Mouse (Mus musculus) stomach, adult 2 months (tissue): Measurements from ENCODE around the gene Crhr2. TPM values are rescaled to one million over a fixed set of nuclear protein-coding genes. Genes with fewer than 3 reads are reported as not detected.

Source experiments
- polyA plus RNA-seq: library from polyadenylated mRNA; depleted of rRNA; stranded (reverse); fragments of >200 nt; gene quantifications from 2 replicates; pipeline ENCODE4 v1.2.3, GENCODE M21; 2012; rRNA removed

Crhr2 gene
- 1.3 and 2.3 TPM in 2 replicates for polyA plus RNA-seq

GRCm38 (mm10) chr6:55132794-55133193, at the start of gene Crhr2:
Gene Crhr2 (minus strand): TSS chr6:55133016.

GRCm38 (mm10) chr6:55174741-55175181, 41.9 kb upstream of the Crhr2 start, which contains the start of gene Inmt:
Gene Inmt (minus strand): TSS chr6:55175043.

Other genes with a start within 250 kb of the Crhr2 start
- gene Nod1, start 160.4 kb downstream of the Crhr2 start, polyA plus RNA-seq = 11.1 and 13.7 TPM in 2 replicates
- gene Ggct, start 140.1 kb downstream of the Crhr2 start, polyA plus RNA-seq = 0.60 and 2.3 TPM in 2 replicates
- gene Gars, start 95.0 kb downstream of the Crhr2 start, polyA plus RNA-seq = 16.8 and 29.5 TPM in 2 replicates
- gene Inmt, start 42.0 kb upstream of the Crhr2 start, polyA plus RNA-seq = 0.61 and 0.92 TPM in 2 replicates
- gene Mindy4, start 70.4 kb upstream of the Crhr2 start, polyA plus RNA-seq = 1.4 and 2.6 TPM in 2 replicates
- 43.8 and 44.5 TPM in 2 replicates for gene Aqp1, start 203.4 kb upstream of the Crhr2 start, polyA plus RNA-seq
- gene Ghrhr, start 243.3 kb upstream of the Crhr2 start, polyA plus RNA-seq = not detected in 2 replicates